Mouse (Mus musculus) cerebellum, postnatal 10 days (tissue): Measurements from ENCODE around the gene Ctnnbl1.

ENCODE experiments used
- DNase-seq, 2 experiments: peaks; one replicate each; pipeline ENCODE4 v3.0.0; 2021; ENCODE audit warnings: mixed read lengths in 2 of 2

Ctnnbl1 gene

DNA sequence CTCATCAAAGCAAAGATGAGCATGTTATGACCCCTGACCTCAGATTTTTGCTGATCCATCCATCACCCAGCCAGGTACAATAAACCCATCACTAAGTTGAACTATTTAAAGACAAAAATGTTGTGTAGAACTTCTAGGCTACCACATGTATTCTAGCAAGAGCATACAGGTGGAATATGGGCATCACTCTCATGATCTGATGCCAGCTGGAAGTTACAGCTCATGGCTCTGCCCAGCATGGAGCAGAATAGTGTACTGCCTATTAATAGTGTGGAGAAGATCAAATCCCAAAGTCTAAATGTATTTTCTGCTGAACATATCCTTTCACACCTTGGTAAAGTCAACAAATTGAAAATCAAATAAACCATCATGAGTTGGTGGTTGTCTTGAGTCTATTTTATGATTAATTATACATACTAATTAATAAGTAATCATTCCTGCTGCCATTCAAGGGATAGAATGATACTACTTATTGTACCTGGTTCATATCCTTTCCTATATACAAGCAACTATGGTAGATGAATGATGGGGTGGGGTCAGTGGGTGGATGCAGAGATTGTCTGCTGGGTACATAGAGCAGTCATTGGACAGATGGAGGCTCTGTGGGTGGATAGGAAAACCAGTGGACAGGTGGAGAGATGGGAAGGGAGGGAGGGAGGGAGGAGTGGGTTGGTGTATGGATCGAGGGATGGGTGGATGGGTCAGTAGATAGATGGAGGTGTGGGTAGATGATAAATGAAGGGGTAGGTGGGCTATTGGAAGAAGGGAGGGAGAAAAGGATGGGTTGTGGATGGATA lies 58.6 kb downstream of the Ctnnbl1 start:
- DNase-seq: peak; percentile 54 to 69

DNA sequence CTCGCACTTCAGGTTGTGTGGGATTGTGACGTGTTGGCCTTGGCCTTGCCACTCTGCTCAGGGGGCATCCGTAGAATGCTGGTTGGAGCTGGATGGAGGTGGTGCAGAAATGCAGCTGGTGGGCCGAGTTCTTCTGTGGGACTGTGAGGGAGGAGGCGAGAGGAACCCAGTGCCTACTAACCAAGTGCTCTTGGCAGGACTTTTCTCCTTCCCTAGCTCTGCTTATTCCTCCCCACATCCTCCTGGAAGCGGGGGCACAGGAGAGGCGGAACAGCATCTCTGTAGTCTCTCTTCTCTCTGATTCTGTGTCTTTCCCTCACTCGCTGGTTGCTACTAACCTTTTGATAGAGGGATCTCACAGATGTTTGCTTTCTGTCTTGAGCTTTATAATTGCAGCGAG lies 62.3 kb downstream of the Ctnnbl1 start:
- DNase-seq: no peak

DNA sequence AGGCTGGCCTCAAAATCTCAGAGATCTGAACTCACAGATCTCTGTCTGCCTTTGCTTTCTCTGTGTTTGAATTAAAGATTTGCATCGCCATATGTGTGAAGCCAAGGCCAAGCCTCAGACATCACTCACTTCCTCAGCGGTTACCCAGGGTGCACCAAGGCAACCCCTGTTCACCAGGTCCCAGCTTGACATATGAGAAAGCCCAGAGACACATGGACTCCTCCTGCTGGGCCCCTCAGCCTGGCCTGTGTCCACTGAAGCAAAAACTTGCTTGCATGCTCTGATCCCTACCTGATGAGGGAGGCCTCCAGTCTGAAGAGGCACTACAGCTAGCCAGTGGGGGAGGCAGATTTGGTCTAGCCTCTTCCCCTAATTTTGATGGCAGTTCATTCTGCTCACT lies 63.1 kb downstream of the Ctnnbl1 start:
- DNase-seq: no peak

DNA sequence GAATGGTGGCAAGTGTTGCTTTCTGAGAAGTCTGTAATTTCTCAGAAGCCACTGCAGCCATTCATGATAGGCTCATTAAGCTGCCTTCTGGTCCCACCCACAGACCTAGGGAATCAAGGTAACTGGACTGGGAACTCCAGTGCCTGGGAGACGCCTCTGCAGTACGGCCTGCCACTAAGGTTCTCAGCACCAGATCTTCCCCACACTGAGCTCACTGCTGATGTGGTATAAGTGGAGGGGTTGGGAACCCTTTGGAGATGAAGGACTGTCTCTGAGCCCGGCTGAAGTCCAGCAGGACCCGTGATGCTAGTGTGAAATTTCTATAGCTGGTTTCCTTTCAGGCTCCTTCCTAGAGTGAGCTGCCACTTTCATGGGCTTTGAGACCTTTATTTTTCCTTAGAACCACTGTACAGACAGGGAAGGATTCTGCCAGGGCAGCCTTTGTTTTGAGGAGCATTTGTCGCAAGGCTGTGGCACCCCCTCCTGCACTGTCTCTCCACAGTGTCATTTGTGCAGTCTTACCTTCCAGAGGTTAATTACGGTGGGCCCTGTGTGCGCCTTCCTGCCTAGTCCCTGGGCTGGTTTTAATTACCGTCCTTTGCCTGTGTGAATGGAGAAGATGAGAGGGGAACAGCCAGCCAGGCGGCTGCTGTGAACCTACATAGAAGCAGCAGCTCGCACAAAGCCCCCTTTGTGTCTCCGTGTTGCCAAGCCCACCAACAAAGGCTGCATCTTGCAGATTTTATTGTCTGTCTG lies 63.7 kb downstream of the Ctnnbl1 start:
- DNase-seq: peak; percentile 44 to 54

DNA sequence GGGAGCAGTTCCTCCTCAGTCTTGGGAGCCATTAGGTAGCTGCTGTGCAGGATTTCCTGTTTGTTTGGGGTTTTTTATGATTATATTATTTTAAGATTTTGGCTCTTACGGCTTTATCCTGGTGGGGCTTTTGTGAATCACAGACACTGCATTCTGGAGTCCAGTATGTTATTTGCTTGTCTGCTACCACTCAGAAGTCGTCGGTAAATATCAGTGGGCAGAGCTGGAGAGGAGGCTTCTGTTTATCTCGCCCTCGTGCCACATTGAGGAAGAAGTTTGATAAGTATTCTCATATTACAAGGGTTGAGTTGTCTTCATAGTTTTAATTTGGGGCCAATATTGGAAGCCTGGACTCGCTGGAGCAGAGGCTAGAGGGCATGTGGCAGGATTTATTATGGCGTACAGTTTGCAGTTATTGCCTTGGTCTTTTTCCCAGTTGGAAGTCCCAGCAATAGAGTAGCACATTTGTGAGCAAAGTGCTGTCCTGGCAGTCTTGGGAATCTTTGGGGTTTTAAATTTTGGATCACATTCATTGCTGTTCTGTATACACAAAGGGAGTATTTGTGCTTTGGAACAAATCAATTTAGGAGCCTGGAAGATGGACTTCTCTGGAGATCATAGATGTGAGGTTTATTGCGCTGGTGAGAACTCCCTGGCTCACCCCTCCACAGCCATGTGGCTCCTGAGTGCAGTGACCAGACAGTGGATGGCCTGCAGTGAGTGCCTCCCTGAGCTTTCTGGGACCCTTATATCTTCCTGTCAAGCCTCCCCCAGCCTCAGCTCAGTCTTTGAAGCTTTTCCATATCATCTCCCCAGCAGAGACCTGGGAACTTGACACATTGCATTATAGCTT lies 64.5 kb downstream of the Ctnnbl1 start:
- no peak for DNase-seq

DNA sequence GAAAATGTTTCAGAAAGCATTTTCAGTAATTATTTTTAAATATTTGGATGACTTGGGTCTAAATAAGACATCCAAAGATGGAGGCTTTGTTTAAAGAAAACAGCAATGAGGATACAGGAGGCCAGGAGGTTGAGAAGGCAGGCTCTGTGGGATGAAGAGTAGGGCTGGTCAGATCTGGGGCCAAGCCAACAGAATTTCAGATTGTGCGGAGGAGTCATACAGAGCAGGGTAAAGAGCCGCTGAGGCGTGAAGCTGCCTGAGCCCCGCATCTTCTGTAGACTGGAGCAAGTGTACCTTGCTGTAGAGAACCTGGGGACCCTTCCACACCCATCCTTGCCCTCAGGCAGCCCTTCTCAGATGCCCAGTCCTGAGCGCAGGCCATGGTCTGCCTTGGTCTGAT lies 65.5 kb downstream of the Ctnnbl1 start:
- peak; percentile 79 to 85 for DNase-seq

DNA sequence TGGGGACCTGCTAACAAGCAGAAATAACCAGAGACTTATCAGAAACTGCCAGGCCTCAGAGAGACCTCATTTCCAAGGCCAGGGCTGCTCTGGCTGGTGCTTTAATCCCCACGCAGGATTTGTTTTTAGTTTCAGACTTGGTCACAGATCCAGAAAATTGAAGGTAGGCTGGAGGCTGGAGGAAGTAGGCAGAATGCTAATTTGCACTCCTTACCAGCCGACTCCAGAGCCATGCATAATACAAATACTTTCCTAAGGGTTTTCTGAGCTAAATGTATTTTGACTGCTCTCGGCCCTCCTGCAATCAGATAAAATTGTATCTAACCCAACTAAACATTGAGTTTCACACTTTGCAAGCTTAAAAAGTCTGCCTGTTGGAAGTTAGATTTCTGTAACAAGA lies 67.2 kb downstream of the Ctnnbl1 start:
- peak in 1 of 2 experiments; percentile 1 for DNase-seq

DNA sequence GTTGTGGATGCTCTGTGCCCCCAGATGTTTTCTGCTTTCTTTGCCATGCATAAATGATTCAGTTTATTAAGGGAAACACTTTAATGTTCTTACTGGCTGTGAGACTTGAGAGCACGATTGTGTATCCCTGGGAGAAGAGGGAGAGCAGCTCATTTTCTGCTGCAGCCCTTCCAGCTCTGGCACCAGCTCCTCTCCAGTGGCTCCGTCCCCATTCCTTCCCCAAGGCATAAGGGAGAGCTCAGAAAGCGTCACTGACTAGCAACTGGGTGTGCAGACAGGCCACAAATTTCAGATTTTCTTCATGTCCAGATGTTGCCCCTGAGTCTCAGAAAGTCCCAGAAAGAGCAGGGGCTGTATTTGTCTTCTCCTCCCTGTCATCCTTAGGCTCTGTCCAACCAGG lies 67.9 kb downstream of the Ctnnbl1 start:
- peak in 1 of 2 experiments; percentile 43 for DNase-seq

DNA sequence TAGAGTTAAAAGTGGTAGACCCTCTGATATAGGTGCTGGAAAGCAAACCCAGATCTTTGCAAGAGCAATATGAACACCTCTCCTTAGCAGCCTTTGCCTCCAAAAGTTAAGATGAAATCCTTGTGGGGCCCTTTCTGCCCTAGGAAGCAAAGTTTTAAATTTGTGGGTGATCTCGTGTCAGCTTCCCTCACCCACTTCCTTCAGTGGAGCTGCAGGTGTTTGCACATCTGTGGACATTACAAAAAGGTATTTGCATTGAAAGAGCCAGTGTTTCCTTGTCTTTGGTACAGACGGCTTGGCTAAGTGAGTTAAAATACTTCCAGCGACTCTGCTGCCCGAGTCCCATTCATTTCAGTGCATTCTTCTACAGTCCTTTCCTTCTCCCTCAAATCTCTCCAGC lies 69.9 kb downstream of the Ctnnbl1 start:
- DNase-seq: no peak

DNA sequence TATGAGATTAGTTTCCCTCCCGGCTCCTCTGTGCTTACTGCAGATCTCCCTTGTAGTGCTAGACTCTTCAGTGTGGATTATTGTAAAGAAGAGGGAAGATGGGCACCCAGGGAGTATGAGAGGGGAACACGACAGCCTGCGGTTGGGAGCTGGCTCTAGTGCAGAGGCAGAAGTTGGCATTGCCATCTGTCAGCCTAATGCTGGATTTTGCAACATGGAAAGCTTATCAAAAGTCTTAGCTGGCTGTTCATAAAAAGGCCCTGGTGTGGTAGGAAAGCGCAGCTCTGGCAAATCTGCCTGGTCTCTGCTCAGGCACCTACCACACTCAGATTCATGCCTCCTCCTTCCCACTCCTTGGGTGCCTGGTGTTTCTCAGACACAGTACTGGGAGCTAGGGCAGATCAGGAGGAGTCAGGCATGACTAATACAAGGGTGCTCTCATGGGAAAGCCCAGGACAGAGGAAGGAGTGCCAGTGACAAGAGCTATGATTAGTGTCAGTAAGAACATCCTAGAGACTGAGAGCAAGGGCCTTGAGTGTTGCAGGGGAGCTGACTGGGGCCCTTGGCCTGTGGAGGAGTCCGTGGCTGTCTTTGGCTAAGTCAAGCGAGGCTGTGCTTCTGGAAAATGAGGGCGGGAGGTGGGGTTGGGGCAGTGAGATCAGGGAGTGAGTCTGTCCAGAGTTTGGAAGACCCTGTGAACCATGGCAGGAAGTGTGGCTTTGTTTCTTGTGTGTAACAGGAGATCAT lies 70.6 kb downstream of the Ctnnbl1 start:
- peak in 1 of 2 experiments; percentile 41 for DNase-seq

DNA sequence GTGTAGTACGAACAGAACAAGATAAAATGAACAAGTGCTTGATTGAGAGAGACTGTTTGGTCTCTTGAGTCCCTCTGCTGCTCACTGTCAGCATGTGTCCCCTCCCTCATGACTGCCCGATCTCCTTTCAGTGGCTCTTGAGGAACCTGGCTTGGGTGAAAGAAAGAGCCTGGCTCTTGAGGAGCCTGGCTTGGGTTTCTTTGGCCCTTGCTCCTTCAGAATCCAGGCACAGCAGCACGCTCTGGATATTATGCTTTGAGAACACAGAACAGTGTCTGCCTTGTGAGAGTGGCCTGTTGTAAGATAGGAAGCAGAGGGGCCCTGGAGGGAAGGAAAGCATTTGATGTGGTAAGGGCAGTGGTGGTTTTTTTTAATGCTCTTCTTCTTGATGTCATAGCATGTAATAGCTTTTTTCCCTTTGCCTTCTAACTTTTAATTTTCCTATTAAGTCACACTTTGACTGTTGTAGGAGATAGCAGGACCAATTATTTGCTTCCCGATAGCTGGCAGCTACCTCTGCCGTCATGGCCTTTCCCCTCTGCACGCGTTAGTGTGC lies 71.2 kb downstream of the Ctnnbl1 start:
- DNase-seq: peak in 1 of 2 experiments; percentile 9

DNA sequence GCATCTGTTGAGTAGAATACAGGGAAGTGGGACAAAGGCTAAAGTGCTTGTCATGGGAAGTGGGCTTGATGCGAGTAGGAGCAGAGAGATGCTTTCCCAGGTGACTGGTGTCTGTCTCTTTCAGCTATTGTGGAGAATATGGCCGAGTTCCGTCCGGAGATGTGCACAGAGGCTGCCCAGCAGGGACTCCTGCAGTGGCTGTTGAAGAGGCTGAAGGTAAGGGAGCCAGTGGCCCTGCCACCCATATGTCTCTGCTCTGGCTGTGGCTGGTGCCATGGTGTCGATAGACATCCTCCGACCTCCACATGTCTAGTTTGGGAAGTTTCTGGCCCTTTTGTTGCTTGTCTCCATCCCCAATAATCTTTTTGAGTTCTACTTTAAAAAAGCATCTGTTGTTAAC lies 72.1 kb downstream of the Ctnnbl1 start:
- DNase-seq: peak in 1 of 2 experiments; percentile 3

DNA sequence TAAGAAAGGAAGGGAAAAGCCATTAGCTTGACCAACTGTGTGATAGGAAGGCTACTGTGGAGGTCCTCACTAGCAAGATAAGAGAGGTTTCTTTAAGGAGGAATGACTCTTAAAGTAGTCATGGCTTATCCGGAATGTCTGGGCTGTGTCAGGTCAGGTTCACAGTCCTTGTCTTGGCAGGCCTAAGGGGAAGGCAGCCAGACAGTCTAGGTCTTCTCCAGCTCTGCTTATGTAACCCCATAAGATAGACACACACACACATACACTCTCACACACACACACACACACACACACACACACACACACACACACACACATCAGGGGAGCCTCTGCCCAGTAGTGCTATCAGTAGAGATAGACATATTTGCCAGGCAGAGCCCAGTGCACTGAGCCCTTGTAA lies 73.5 kb downstream of the Ctnnbl1 start:
- no peak for DNase-seq

DNA sequence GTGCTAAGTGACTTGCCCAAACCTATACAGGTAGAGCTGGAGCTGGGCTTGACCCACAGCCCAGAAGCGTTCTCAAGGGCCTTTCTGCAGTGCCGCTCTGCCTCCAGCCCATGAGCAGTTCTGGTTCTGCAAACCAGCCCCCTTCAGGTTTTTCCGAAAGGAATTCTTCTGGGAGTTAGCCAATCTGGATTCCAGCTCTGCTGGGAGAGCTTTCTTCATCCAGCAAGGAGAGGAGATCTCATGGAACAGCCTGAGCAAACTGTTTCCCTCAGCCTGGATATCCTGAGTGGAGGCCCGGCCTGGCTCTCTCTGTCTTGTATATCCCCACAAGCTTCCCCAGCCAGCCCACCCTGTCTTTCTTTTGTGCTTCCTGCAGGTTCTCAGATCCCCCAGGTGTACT lies 75.9 kb downstream of the Ctnnbl1 start:
- DNase-seq: peak in 1 of 2 experiments; percentile 1

DNA sequence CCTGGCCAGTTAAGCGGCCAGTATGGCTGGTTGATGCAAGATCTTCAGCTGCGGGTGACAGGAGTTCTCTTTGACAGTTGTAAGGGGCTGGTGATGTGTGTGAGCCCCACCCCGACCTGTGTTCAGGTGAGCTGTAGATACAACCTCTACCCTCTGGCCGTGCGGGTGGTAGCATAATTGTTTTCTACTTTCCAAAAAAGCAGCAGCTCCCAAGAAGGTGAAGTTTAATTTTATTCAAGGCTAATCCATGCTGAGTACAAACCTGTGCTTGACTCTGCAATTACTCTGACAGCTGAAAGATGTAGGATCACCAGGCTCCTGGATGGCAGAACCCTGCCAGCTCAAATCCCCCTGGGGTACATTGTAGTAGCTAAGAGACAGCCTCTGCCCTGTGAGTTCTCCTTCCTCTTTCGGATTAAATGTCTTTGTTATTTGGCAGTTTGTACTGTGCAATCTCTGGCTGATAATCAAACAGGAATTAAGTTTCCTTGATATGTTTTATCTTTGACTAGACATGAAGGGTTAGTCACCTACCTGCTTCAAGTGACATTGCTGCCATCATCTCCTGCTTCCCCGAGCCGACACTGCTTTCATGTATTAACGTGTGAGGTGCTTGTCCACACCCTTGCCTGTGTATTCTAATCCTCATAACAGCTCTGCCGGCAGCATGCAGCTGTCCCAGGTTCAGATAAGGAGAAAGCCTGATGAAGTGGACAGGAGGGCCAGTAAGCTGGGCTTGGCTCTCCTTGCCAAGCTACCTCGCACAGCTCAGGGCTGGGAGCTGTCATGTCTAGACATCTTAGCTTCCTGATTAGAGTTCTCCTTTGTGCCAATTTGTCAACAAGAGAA lies 77.1 kb downstream of the Ctnnbl1 start:
- DNase-seq: peak in 1 of 2 experiments; percentile 42

DNA sequence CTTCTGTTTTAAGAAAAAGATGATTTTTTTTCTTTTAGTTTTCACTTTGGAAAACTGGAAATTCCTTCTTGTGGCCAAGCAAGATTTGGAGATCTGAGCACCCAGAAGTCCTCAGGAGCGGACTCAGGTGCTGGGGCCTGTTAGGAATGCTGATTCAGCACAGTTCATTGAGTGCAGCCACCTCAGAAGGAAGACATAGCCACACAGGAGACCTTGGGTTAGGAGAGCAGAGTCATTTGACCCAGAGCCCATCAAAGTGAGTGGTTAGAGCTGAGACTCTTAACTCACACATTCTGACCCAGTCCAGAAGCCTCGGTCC lies 77.7 kb downstream of the Ctnnbl1 start:
- DNase-seq: peak in 1 of 2 experiments; percentile 2

DNA sequence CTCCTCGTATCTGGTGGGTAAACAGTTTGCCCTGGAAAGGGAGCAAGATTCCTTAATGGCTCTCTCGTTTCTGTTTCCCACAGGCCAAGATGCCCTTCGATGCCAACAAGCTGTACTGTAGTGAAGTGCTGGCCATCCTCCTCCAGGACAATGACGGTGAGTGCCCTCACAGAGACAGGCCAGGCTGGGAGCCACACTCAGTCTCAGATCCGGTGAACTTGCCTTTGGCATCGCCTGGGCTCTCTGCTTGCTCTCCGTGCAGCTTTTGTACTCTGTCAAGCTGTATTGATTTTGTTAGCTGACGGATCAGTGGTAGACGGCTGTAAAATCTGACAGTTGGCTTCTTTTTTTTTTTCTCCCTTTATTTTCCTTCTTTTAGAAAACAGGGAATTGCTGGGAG lies 80.5 kb downstream of the Ctnnbl1 start:
- DNase-seq: peak in 1 of 2 experiments; percentile 20

DNA sequence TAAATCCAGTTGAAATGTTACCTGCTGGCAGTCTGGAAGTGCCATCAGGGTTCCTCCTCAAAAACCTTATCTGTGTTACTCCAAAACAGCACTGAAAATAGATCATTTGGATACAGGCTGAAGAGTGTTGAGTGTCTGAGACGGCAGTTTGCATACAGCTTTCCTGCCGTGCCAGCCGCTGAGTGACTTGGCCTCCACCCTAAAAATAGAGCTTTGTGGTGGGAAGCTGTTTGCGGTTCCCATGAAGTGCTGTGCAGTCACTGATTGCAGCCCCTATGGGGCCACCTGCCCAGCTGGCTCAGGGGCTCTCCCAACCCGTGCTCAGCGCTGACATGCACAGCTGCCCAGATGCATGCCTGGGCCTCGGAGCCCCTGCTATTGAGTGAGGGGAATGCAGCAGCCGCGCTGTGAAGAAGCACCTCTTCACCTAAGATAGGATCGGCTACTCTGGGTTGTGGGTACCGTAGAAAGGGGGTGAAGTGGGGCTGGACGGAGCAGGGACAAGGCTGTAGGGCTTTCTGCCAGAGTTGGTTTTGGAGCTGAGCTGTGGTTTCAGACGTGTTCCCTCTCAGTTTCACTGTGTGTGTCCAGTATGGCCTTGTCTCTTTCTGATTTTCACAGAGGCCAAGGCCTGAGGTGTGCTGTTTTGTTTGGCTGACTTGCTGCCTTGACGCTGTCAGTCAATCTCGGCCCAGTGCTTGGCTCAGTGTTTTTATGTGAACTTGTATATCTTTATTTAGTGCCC lies 81.5 kb downstream of the Ctnnbl1 start:
- DNase-seq: peak in 1 of 2 experiments; percentile 8

DNA sequence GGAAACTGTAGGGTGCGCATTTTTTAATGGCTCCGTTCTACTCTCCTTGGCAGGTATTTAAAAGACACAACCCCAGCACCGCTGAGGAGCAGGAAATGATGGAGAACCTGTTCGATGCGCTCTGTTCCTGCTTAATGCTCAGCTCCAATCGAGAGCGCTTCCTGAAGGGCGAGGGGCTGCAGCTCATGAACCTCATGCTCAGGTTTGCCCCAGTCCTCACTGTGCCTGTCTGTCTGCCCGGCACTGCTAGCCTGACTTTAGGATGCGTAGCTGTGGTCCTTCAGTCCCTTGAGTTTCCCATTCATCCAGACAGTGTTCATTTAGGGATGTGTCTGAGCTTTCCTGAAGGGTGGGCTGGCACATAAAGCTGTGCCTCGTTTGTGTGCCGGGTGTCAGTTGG lies 82.2 kb downstream of the Ctnnbl1 start:
- DNase-seq: peak in 1 of 2 experiments; percentile 1

DNA sequence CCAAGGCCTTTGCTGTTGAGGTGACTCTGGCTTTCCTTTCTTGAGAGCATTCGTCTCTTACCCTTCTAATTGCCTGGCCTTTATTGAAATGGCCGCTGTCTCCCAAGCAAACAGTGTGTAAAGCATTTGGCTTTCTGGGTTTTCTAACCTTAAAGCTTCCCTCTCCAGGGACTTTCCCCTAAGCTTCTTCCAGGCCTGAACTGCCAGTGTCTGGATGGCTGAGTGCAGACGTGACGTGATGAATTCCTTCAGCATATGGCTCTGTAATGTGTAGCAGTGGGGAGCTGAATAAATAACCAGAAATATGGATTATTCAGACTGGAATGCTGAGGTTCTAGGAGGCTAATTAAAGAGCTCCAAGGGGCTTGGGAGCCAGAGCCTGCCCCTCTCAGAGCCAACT lies 84.1 kb downstream of the Ctnnbl1 start:
- DNase-seq: peak in 1 of 2 experiments; percentile 1
